Mouse (Mus musculus) limb, embryonic 12.5 days (tissue): ENCODE data around the gene Tmem218. TPM values are rescaled to one million over a fixed set of nuclear protein-coding genes. Genes with fewer than 3 reads are reported as not detected.
A peak's percentile ranks its signal among the peaks of the same experiment; 100 is the strongest.

Source experiments
- ATAC-seq: fragments of 200-750 bp; cut with Nextera tagmentation; 2 replicates; pipeline ENCODE4 v1.8.0; 2017; ENCODE audit warnings: low read depth, moderate TSS enrichment; ENCODE audit not compliant: insufficient number of reproducible peaks, insufficient read depth, low FRiP score, low TSS enrichment
- H3K27ac ChIP-seq: fragments of 300-500 bp; sonication (generic); 2 replicates; pipeline ENCODE4 v1.5.1; 2016; ENCODE audit warnings: mild to moderate bottlenecking, moderate library complexity
- H3K27me3 ChIP-seq: fragments of 300-500 bp; sonication (generic); 2 replicates; pipeline ENCODE4 v1.6.1; 2016; ENCODE audit warnings: mild to moderate bottlenecking, moderate library complexity
- H3K36me3 ChIP-seq: fragments of 300-500 bp; sonication (generic); 2 replicates; pipeline ENCODE4 v1.6.1; 2016; ENCODE audit warnings: mild to moderate bottlenecking, moderate library complexity
- H3K4me1 ChIP-seq: fragments of 300-500 bp; sonication (generic); replicated peaks from 2 replicates; pipeline ENCODE4 v1.6.1; 2016
- H3K4me2 ChIP-seq: fragments of 300-500 bp; sonication (generic); 2 replicates; pipeline ENCODE4 v1.6.1; 2016; ENCODE audit warnings: mild to moderate bottlenecking, moderate library complexity
- H3K4me3 ChIP-seq: fragments of 300-500 bp; sonication (generic); replicated peaks from 2 replicates; pipeline ENCODE4 v1.5.1; 2016; ENCODE audit warnings: mild to moderate bottlenecking
- H3K9ac ChIP-seq: fragments of 300-500 bp; sonication (generic); replicated peaks from 2 replicates; pipeline ENCODE4 v1.6.1; 2016; ENCODE audit warnings: mild to moderate bottlenecking, moderate library complexity
- H3K9me3 ChIP-seq: fragments of 300-500 bp; sonication (generic); 2 replicates; pipeline ENCODE4 v1.6.1; 2016; ENCODE audit warnings: mild to moderate bottlenecking, moderate library complexity
- WGBS: fragments of 180-500 bp; shearing (Covaris S2); methylation state at CpG from one replicate; pipeline ENCODE4 v1.1.7; 2016; 5-methylcytosine and 5-hydroxymethylcytosine counted together
- polyA plus RNA-seq: library from polyadenylated mRNA; unstranded; fragments of >200 nt; fragmentation: Nextera tagmentation; extraction: Ambion mirVana; gene quantifications from 2 replicates; pipeline ENCODE4 v1.2.1, GENCODE M21; 2016

Tmem218 gene
- polyA plus RNA-seq = 12.5 and 12.6 TPM in 2 replicates

- peak within 1 kb of the TSS; percentile 53; the same call in 1 of the 2 replicates for H3K27ac ChIP-seq
- peaks cover 10% of the 10 kb centered on the region for H3K4me1 ChIP-seq
- under 1% methylated on average over 21 of the region's 21 CpGs for WGBS
- peak within 1 kb of the TSS; percentile 81 for H3K9ac ChIP-seq
- peak within 1 kb of the TSS; percentile 66 for H3K4me2 ChIP-seq
- no peaks in the 10 kb centered on the region for H3K9me3 ChIP-seq
- peak; percentile 100 for ATAC-seq
- H3K36me3 ChIP-seq = no peaks in the 10 kb centered on the region
- no peaks in the 10 kb centered on the region for H3K27me3 ChIP-seq
- H3K4me3 ChIP-seq = peak within 1 kb of the TSS; percentile 66
Measured at GRCm38 (mm10) chr9:37207929-37208411, at the start of gene Tmem218. Gene Tmem218, plus strand, starts transcription at chr9:37208223.

GRCm38 (mm10) chr9:37160686-37161085 is 47.3 kb upstream of the Tmem218 start:
- no peaks in the 10 kb centered on the region for H3K36me3 ChIP-seq
- H3K27me3 ChIP-seq = peaks cover 53% of the 10 kb centered on the region
- H3K9ac ChIP-seq = no peak overlapping the region
- H3K27ac ChIP-seq = no peak overlapping the region
- ATAC-seq = no peak
- H3K4me3 ChIP-seq = no peak overlapping the region
- WGBS = 85% methylated on average over 2 of the region's 2 CpGs
- H3K4me1 ChIP-seq = no peaks in the 10 kb centered on the region
- H3K4me2 ChIP-seq = no peak overlapping the region
- no peaks in the 10 kb centered on the region for H3K9me3 ChIP-seq

- Histone ChIP-seq H3K27me3 (peaks cover 12% of the 10 kb centered on the region; the same call in 1 of the 2 replicates), H3K9ac (no peak overlapping the region), H3K9me3 (no peaks in the 10 kb centered on the region), H3K4me3 (no peak overlapping the region), H3K4me1 (peaks cover 6% of the 10 kb centered on the region; the same call in 1 of the 2 replicates), H3K36me3 (no peaks in the 10 kb centered on the region), H3K27ac (no peak overlapping the region), H3K4me2 (no peak overlapping the region)
- WGBS = 76% methylated on average over 2 of the region's 2 CpGs
- ATAC-seq = no peak
Measured at GRCm38 (mm10) chr9:37166899-37167298, 41.1 kb upstream of the Tmem218 start.

- H3K27ac ChIP-seq = peak overlapping the region; percentile 69; the same call in 1 of the 2 replicates
- WGBS = 26% methylated on average over 5 of the region's 5 CpGs
- no peak overlapping the region for H3K4me3 ChIP-seq
- no peaks in the 10 kb centered on the region for H3K36me3 ChIP-seq
- peaks cover 62% of the 10 kb centered on the region for H3K4me1 ChIP-seq
- peaks cover 38% of the 10 kb centered on the region; the same call in 1 of the 2 replicates for H3K27me3 ChIP-seq
- peak overlapping the region; percentile 23 for H3K4me2 ChIP-seq
- H3K9me3 ChIP-seq = no peaks in the 10 kb centered on the region
- no peak overlapping the region for H3K9ac ChIP-seq
- ATAC-seq = no peak
Measured at GRCm38 (mm10) chr9:37173376-37173775, 34.6 kb upstream of the Tmem218 start.

- no peaks in the 10 kb centered on the region for H3K36me3 ChIP-seq
- peaks cover 50% of the 10 kb centered on the region for H3K27me3 ChIP-seq
- no peak overlapping the region for H3K27ac ChIP-seq
- no peak for ATAC-seq
- WGBS = 53% methylated on average over 3 of the region's 3 CpGs
- H3K4me3 ChIP-seq = no peak overlapping the region
- H3K9me3 ChIP-seq = no peaks in the 10 kb centered on the region
- no peak overlapping the region for H3K4me2 ChIP-seq
- H3K4me1 ChIP-seq = peaks cover 64% of the 10 kb centered on the region
- H3K9ac ChIP-seq = no peak overlapping the region
Measured at GRCm38 (mm10) chr9:37176002-37176401, 32.0 kb upstream of the Tmem218 start.

- 1% methylated on average over 5 of the region's 5 CpGs for whole genome bisulfite sequencing
- H3K4me1 ChIP-seq = peaks cover 64% of the 10 kb centered on the region
- ATAC-seq = peak; percentile 42; the same call in 1 of the 2 replicates
- H3K27ac ChIP-seq = no peak overlapping the region
- 0 out of 2 replicates have a peak overlapping the region, but pooled peaks have one; percentile 13 for H3K4me2 ChIP-seq
- H3K9me3 ChIP-seq = no peaks in the 10 kb centered on the region
- peaks cover 48% of the 10 kb centered on the region for H3K27me3 ChIP-seq
- no peak overlapping the region for H3K9ac ChIP-seq
- H3K4me3 ChIP-seq = no peak overlapping the region
- H3K36me3 ChIP-seq = no peaks in the 10 kb centered on the region
Measured at GRCm38 (mm10) chr9:37177107-37177506, 30.9 kb upstream of the Tmem218 start.

- peak; percentile 23; the same call in 1 of the 2 replicates for ATAC-seq
- Histone ChIP-seq H3K9me3 (no peaks in the 10 kb centered on the region), H3K4me3 (no peak overlapping the region), H3K9ac (no peak overlapping the region), H3K27ac (no peak overlapping the region), H3K27me3 (peaks cover 47% of the 10 kb centered on the region), H3K4me2 (0 out of 2 replicates have a peak overlapping the region, but pooled peaks have one; percentile 13), H3K36me3 (no peaks in the 10 kb centered on the region), H3K4me1 (peaks cover 64% of the 10 kb centered on the region)
- 32% methylated on average over 8 of the region's 8 CpGs for WGBS
Measured at GRCm38 (mm10) chr9:37177551-37177950, 30.5 kb upstream of the Tmem218 start.

GRCm38 (mm10) chr9:37178911-37179310 is 29.1 kb upstream of the Tmem218 start:
- H3K9me3 ChIP-seq = no peaks in the 10 kb centered on the region
- H3K4me2 ChIP-seq = no peak overlapping the region
- H3K4me1 ChIP-seq = peaks cover 52% of the 10 kb centered on the region
- peaks cover 47% of the 10 kb centered on the region for H3K27me3 ChIP-seq
- WGBS = 41% methylated on average over 4 of the region's 4 CpGs
- no peaks in the 10 kb centered on the region for H3K36me3 ChIP-seq
- no peak for ATAC-seq
- no peak overlapping the region for H3K4me3 ChIP-seq
- H3K27ac ChIP-seq = no peak overlapping the region
- H3K9ac ChIP-seq = no peak overlapping the region

GRCm38 (mm10) chr9:37179596-37179995 is 28.4 kb upstream of the Tmem218 start:
- ATAC-seq = no peak
- Histone ChIP-seq H3K9ac (no peak overlapping the region), H3K9me3 (no peaks in the 10 kb centered on the region), H3K4me3 (no peak overlapping the region), H3K4me2 (no peak overlapping the region), H3K27me3 (peaks cover 41% of the 10 kb centered on the region), H3K27ac (no peak overlapping the region), H3K4me1 (peaks cover 46% of the 10 kb centered on the region), H3K36me3 (no peaks in the 10 kb centered on the region)
- 87% methylated on average over 4 of the region's 4 CpGs for WGBS

- H3K27me3 ChIP-seq = peaks cover 30% of the 10 kb centered on the region
- H3K36me3 ChIP-seq = no peaks in the 10 kb centered on the region
- no peak overlapping the region for H3K9ac ChIP-seq
- no peak overlapping the region for H3K4me2 ChIP-seq
- H3K4me3 ChIP-seq = no peak overlapping the region
- no peak overlapping the region for H3K27ac ChIP-seq
- peaks cover 30% of the 10 kb centered on the region for H3K4me1 ChIP-seq
- WGBS = 80% methylated on average over 5 of the region's 5 CpGs
- H3K9me3 ChIP-seq = no peaks in the 10 kb centered on the region
- ATAC-seq = no peak
Measured at GRCm38 (mm10) chr9:37181596-37181995, 26.4 kb upstream of the Tmem218 start.

GRCm38 (mm10) chr9:37183176-37183575 is 24.8 kb upstream of the Tmem218 start:
- peaks cover 14% of the 10 kb centered on the region for H3K4me1 ChIP-seq
- no peak overlapping the region for H3K4me3 ChIP-seq
- no peak for ATAC-seq
- no peak overlapping the region for H3K27ac ChIP-seq
- H3K9ac ChIP-seq = no peak overlapping the region
- H3K27me3 ChIP-seq = peaks cover 24% of the 10 kb centered on the region
- H3K9me3 ChIP-seq = no peaks in the 10 kb centered on the region
- 80% methylated on average over 2 of the region's 2 CpGs for WGBS
- H3K4me2 ChIP-seq = no peak overlapping the region
- no peaks in the 10 kb centered on the region for H3K36me3 ChIP-seq

GRCm38 (mm10) chr9:37187407-37187806 is 20.6 kb upstream of the Tmem218 start:
- Histone ChIP-seq H3K27me3 (0 out of 2 replicates have a peak, but pooled peaks cover 7% of the 10 kb centered on the region), H3K27ac (no peak overlapping the region), H3K4me3 (no peak overlapping the region), H3K4me1 (peaks cover 4% of the 10 kb centered on the region; the same call in 1 of the 2 replicates), H3K4me2 (no peak overlapping the region), H3K36me3 (no peaks in the 10 kb centered on the region), H3K9me3 (peaks cover 4% of the 10 kb centered on the region; the same call in 1 of the 2 replicates), H3K9ac (no peak overlapping the region)
- ATAC-seq = no peak
- 90% methylated on average over 5 of the region's 5 CpGs for WGBS
